Mouse (Mus musculus) layer of hippocampus, adult 2 months (tissue): ENCODE measurements around the gene Sema6d. TPM values are rescaled to one million over a fixed set of nuclear protein-coding genes. Genes with fewer than 3 reads are reported as not detected.

Experiments used
- DNase-seq, 2 experiments: peaks; one replicate each; pipeline ENCODE4 v3.0.0; 2022; ENCODE audit warnings: low spot score in 2 of 2
- H3K27ac ChIP-seq: fragments of 200-600 bp; 2 replicates; pipeline ENCODE4 v1.8.1; 2022
- H3K4me3 ChIP-seq: fragments of 200-600 bp; 2 replicates; pipeline ENCODE4 v1.8.1; 2022; ENCODE audit warnings: mild to moderate bottlenecking
- CTCF ChIP-seq: fragments of 200-600 bp; conservative IDR thresholded peaks from 2 replicates; pipeline ENCODE4 v1.8.1; 2022; ENCODE audit warnings: antibody characterized with exemption, mild to moderate bottlenecking, moderate library complexity
- total RNA-seq, 2 experiments: library from RNA; stranded (reverse); gene quantifications; 2 replicates each; pipeline ENCODE4 v1.2.3; 2021

The Sema6d gene
- total RNA-seq, 2 experiments from 2014 or later = 50.0 to 58.7 TPM

GRCm38 (mm10) chr2:124271156-124271555 is 181.4 kb downstream of the Sema6d start:
- H3K27ac ChIP-seq = no peak overlapping the region
- H3K4me3 ChIP-seq = no peak overlapping the region
- no peak for TF ChIP-seq CTCF
- DNase-seq = no peak

- no peak overlapping the region for H3K27ac ChIP-seq
- TF ChIP-seq CTCF = no peak
- no peak for DNase-seq
- H3K4me3 ChIP-seq = no peak overlapping the region
Measured at GRCm38 (mm10) chr2:124277492-124277891, 187.7 kb downstream of the Sema6d start.

DNA sequence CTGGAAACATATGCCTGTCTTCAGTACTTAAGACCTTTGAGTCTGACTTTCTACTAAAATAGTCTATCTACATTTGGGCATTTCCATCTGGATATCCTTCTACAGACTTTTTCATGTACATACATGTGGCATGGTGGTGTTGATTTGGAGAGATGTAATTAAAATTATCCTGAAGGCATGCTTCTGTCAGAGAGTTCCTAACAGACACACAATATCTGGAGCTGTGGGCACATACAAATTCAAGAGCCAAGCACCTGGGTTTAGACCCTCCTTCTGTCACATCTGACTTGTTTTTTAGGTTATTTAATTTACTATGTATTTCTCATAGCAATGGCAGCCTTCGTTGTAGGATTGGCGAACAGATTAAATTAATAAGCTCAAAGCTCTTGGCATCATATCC is 195.3 kb downstream of the Sema6d start:
- H3K4me3 ChIP-seq = no peak overlapping the region
- H3K27ac ChIP-seq = no peak overlapping the region
- DNase-seq = no peak
- no peak for TF ChIP-seq CTCF

DNA sequence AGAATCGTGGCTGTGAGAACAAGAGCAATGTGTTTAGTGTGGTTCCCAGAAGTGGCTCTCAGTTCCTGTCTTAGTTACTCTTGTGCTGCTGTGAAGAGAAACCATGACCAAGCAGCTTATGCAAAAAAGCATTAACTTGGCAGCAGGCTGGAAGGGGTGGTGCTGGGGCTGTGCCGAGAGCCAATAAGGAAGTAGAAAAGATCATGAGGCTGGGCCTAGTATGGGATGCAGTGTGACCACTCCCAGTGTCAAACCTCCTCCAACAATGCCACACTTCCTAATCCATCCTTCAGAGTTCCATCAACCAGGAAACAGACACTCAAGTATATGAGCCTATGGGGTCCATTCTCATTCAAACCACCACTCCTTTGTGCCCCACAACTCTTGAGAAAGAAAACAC is 199.6 kb downstream of the Sema6d start:
- DNase-seq = no peak
- no peak for TF ChIP-seq CTCF
- Histone ChIP-seq H3K4me3 (no peak overlapping the region), H3K27ac (no peak overlapping the region)

DNA sequence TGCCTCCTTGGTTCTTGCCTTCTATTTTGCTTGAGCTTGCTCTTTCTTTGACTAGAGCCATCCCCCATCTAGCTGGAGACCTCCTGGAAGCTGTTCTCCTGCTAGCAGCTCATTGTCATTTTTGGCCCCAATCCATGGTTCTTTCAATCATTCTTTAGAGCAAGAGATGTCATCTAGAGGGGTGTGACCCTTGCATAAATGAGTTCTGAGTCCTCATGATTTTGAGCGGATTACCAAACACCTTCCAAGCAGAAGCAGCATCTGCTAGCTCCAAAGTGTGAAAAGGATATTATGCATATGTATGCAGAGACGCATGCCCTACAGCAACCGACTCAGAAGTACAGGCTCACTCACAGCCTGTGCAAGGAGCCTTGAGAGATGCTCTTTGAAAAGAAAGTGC is 201.4 kb downstream of the Sema6d start:
- TF ChIP-seq CTCF = no peak
- Histone ChIP-seq H3K4me3 (no peak overlapping the region), H3K27ac (peak overlapping the region; percentile 6; the same call in 1 of the 2 replicates)
- DNase-seq = peak in 1 of 2 experiments; percentile 44

DNA sequence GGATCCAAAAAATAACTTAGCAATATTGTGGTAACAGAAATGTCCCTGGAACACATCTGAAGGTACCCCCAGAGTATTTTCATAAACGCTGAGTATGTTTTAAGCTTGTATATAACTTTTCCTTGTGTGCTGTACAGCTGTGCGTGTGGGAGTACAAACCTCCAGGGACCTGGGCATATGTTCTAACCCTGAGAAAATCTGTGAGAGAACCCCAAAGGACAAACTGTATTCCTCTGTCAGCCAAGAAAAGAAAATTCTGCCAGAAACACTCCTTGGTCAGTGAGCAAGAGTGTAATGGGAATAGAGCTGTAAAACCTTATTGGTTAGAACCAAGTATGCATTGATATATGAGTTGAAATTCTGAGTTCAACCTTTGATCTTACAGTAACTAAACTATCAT is 203.8 kb downstream of the Sema6d start:
- DNase-seq = no peak
- H3K4me3 ChIP-seq = no peak overlapping the region
- no peak overlapping the region for H3K27ac ChIP-seq
- TF ChIP-seq CTCF = no peak

- no peak for TF ChIP-seq CTCF
- Histone ChIP-seq H3K27ac (peak overlapping the region; percentile 62), H3K4me3 (no peak overlapping the region)
- DNase-seq = peak; percentile 19 to 33
Measured at GRCm38 (mm10) chr2:124298351-124298750, 208.6 kb downstream of the Sema6d start.

DNA sequence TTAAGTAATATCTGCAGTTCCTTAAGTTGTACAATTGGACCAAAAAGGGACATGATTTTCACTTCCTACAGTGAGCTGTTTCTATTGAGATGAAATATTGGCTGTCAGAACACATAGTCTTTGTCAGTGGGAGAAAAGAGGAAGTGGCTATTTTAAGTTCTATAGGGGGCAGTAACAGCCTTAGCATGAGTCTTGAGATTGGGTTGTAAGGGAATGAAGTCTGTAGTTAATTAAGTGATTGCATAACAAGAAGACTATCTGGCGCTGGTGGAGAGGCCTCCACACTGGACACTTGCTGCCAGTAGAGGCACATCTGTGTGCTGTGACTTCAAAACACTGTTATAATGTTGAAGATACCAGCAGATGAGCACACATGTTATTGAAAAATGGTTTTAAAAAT is 209.1 kb downstream of the Sema6d start:
- peak; percentile 62 for TF ChIP-seq CTCF
- no peak overlapping the region for H3K4me3 ChIP-seq
- peak in 1 of 2 experiments; percentile 3 for DNase-seq

DNA sequence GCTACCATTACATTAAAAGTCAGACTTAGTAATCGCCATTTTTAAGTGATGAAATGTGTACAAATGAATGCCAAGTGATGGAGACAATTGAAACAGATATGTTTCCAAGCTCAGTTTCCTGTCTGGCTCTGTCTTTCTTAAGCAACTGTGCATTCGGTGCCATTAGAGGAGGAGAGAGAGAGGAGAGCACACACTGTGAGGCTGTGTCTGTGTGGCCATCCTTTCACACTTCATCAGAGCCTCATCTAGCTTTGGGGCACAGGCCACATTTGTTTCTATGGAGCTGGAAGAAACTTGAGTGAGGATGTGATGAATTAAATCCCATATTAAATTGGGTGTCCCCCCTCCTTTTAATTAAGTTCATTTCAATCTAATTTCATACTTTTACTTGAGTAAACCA is 218.8 kb downstream of the Sema6d start:
- TF ChIP-seq CTCF = no peak
- no peak overlapping the region for H3K27ac ChIP-seq
- no peak overlapping the region for H3K4me3 ChIP-seq
- no peak for DNase-seq

More for the DNA sequence above, 209.1 kb downstream of the Sema6d start:
- peak overlapping the region; percentile 62 for H3K27ac ChIP-seq

DNA sequence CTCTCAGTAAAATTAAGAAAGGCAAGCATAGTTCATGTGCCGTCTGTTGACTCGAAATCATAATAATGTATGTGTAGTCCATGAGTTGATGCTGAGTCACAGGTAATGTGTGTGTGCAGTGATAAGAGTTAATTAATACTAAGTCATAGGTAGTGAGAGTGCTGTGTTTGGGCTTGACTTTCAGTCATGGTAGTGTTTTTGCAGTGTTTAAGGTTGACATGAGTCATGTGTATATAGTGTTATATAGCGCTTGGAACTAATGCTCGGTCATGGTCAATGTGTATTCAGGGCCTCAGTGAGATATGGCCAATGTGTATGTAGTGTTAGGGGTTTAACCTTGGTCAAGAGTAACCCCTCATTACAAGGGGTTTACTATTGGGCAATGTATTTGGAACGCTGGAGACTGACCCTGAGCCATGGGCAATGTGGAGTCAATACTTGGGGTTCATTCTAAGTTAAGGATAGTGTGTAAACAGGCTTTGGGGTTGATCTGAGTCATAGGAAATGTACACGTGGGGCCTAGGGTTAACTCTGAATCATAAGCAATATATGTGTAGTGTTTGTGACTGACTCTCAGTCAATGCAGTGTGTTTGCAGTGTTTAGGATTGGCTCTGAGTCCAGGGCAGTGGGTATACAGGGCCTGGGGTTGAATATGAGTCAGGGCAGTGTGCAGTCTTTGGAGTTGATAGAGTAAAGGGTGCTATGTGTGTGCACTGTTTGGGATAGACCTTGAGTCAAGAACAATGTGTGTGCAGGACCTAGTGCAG is 219.8 kb downstream of the Sema6d start:
- H3K4me3 ChIP-seq = no peak overlapping the region
- H3K27ac ChIP-seq = no peak overlapping the region
- TF ChIP-seq CTCF = no peak
- DNase-seq = no peak

DNA sequence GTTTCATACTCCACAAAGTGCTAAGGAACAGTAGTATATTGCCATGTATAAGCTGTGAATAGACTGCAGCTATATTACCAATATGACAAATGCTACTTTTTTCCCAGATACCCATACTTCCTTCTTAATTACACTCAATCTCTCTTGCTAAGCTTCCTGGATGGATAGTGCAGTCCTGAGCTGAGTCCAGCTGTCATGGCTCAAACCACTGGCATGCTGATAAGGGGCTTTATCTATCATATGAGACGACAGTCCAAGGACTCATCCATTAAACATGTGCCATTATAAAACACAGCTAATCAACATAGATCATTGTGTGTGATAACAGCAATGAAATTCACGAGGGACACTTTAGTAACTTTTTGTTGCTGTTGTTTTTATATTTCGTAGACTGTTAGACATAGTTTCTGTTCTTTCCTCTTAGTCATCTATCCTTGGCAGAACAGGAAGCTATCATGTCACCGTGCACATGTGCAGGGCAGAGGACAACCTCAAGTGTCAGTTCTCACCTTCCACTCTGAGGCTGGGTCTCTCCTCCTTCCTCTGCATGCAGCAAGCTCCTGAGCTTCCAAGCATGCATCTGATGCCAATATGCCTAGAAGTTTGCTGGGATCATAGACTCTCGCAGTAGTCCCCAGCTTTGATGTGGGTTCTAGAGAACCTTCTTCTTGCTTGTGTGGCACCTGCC is 232.9 kb downstream of the Sema6d start:
- DNase-seq = no peak
- no peak overlapping the region for H3K4me3 ChIP-seq
- no peak for TF ChIP-seq CTCF
- no peak overlapping the region for H3K27ac ChIP-seq

- no peak overlapping the region for H3K27ac ChIP-seq
- no peak overlapping the region for H3K4me3 ChIP-seq
- TF ChIP-seq CTCF = no peak
- DNase-seq = no peak
Measured at GRCm38 (mm10) chr2:124324107-124324724, 234.4 kb downstream of the Sema6d start.

DNA sequence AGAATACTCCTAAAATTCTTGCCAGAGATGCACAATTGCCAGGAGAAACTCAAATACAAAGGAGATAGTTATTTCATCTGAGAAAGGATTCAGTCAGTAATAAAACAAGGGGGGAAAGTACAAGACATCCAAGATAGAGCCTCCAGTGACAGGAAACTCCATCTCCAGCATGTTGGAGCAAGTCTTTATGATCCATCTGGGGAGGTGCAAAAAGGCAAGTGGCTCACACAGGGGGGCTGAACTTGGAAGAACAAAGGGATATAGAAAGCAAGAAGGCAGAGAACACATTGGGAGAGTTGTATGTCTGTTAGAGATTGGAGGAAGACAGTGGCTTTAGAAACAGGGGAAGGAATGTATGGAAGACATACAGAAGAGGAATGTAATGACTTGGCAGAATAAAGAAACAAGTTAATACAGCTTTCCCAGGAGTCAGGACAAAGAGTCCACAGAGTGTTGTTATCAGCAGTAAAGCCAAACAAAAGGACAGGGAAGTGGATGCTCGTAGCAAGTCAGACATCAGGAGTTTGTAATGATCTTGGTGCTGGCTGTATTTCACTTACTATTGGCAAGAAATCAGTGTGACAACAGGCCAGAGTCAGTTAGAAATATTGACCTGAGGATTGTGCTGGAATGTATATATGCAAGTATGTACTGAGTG is 239.8 kb downstream of the Sema6d start:
- no peak for DNase-seq
- no peak for TF ChIP-seq CTCF
- Histone ChIP-seq H3K27ac (no peak overlapping the region), H3K4me3 (no peak overlapping the region)
